In genomic region chr15:32542746-32543145, GRCm38 (mm10) we compare ENCODE assay signal across 24 mouse cellular contexts.
DNase-seq lines count a peak whose midpoint lies in the region; ATAC-seq and TF ChIP-seq lines count a peak whose summit lies in the region.
"Had no signal": no experiment of that assay in that cellular context is flagged by ENCODE, and none has a peak within 500 bp of the region (broad histone marks: within the 10 kb centered on the region; RNA-seq: fewer than 3 reads in every experiment).

No protein-coding gene starts in this region.

- no peaks in the 10 kb centered on the region for H3K36me3 ChIP-seq in kidney, adult 2 months (ENCODE audit: control insufficient read depth, insufficient read depth, low read length)
- H3K36me3 ChIP-seq in kidney, embryonic 15.5 days = no peaks in the 10 kb centered on the region
- H3K36me3 ChIP-seq: embryonic facial prominence, embryonic 10.5 days; embryonic facial prominence, embryonic 13.5 days; forebrain, embryonic 12.5 days; forebrain, embryonic 15.5 days; heart, embryonic 10.5 days; heart, embryonic 13.5 days; hindbrain, embryonic 12.5 days; hindbrain, embryonic 15.5 days had no signal

- no peak overlapping the region for H3K4me3 ChIP-seq in kidney, adult 2 months (ENCODE audit: insufficient read depth, low read depth, low read length)
- no peak overlapping the region for H3K4me3 ChIP-seq in kidney, embryonic 15.5 days (replicated peaks)
- H3K4me3 ChIP-seq: embryonic facial prominence, embryonic 10.5 days; embryonic facial prominence, embryonic 13.5 days; erythroblast, embryonic 14.5 days; forebrain, embryonic 12.5 days; forebrain, embryonic 15.5 days; heart, adult 2 months; heart, embryonic 10.5 days; heart, embryonic 13.5 days; hindbrain, embryonic 12.5 days; hindbrain, embryonic 15.5 days had no signal

- no peak overlapping the region for H3K4me2 ChIP-seq in kidney, embryonic 15.5 days
- H3K4me2 ChIP-seq: embryonic facial prominence, embryonic 13.5 days; forebrain, embryonic 12.5 days; forebrain, embryonic 15.5 days; heart, embryonic 13.5 days; hindbrain, embryonic 12.5 days; hindbrain, embryonic 15.5 days had no signal

- no peak overlapping the region for H3K27ac ChIP-seq in kidney, adult 2 months (ENCODE audit: insufficient read depth, low read depth, low read length)
- H3K27ac ChIP-seq in kidney, embryonic 15.5 days = no peak overlapping the region
- H3K27ac ChIP-seq: embryonic facial prominence, embryonic 10.5 days; embryonic facial prominence, embryonic 13.5 days; forebrain, embryonic 12.5 days; forebrain, embryonic 15.5 days; heart, adult 2 months; heart, embryonic 10.5 days; heart, embryonic 13.5 days; hindbrain, embryonic 12.5 days; hindbrain, embryonic 15.5 days had no signal

- no peak overlapping the region for H3K9ac ChIP-seq in kidney, embryonic 15.5 days
- H3K9ac ChIP-seq: embryonic facial prominence, embryonic 13.5 days; forebrain, embryonic 12.5 days; forebrain, embryonic 15.5 days; heart, embryonic 13.5 days; hindbrain, embryonic 12.5 days; hindbrain, embryonic 15.5 days had no signal

- H3K9me3 ChIP-seq in kidney, embryonic 15.5 days (replicated peaks) = no peaks in the 10 kb centered on the region
- H3K9me3 ChIP-seq: embryonic facial prominence, embryonic 10.5 days; embryonic facial prominence, embryonic 13.5 days; forebrain, embryonic 12.5 days; forebrain, embryonic 15.5 days; heart, embryonic 10.5 days; heart, embryonic 13.5 days; hindbrain, embryonic 12.5 days; hindbrain, embryonic 15.5 days had no signal

- DNase-seq in adrenal gland, adult (ENCODE audit: inconsistent age in 2 of 2, low spot score in 1 of 2) = peak; percentile 51 to 83
- DNase-seq in adrenal gland, postnatal 4 days (ENCODE audit: low spot score in 2 of 2) = no peak
- peak; percentile 27 for DNase-seq in kidney, adult 2 months
- DNase-seq in adrenal gland, postnatal 36 days = peak; percentile 20 to 44
- no peak for DNase-seq in gastrocnemius, postnatal 14 days
- DNase-seq: cerebellum, adult 11-12 months; cerebellum, adult 8-10 months; cerebellum, postnatal 36 days; embryo, embryonic 11 days; gastrocnemius, postnatal 36 days; heart, adult 2 months; heart, postnatal 14 days had no signal

- no peak for TF ChIP-seq CTCF in kidney, adult 2 months (conservative IDR thresholded peaks at IDR 0.05; ENCODE audit: insufficient read depth, insufficient read length, low read depth, low read length)

- no peak for ATAC-seq in kidney, embryonic 15.5 days (replicated peaks; ENCODE audit: low FRiP score)
- ATAC-seq: activated CD4-positive, CD25-positive, alpha-beta regulatory T cell, adult 4 months; forebrain, embryonic 15.5 days; intestine, postnatal 0 days had no signal

- no peak for TF ChIP-seq POLR2A in kidney, adult 2 months (IDR thresholded peaks at IDR 0.05; ENCODE audit: low read depth, low read length)

- intact Hi-C loops in gastrocnemius, postnatal 14 days (cut with DNase I; ENCODE audit: low total_unique reads) = no loop called here

- no peaks in the 10 kb centered on the region for H3K27me3 ChIP-seq in kidney, adult 2 months (replicated peaks; ENCODE audit: control insufficient read depth, insufficient read depth, low read length)
- H3K27me3 ChIP-seq in kidney, embryonic 15.5 days = no peaks in the 10 kb centered on the region
- H3K27me3 ChIP-seq: embryonic facial prominence, embryonic 13.5 days; forebrain, embryonic 12.5 days; forebrain, embryonic 15.5 days; heart, embryonic 13.5 days; hindbrain, embryonic 12.5 days; hindbrain, embryonic 15.5 days had no signal

- no peaks in the 10 kb centered on the region for H3K4me1 ChIP-seq in kidney, adult 2 months (ENCODE audit: control insufficient read depth, insufficient read depth, low read length)
- peaks cover 11% of the 10 kb centered on the region for H3K4me1 ChIP-seq in kidney, embryonic 15.5 days
- H3K4me1 ChIP-seq: embryonic facial prominence, embryonic 10.5 days; embryonic facial prominence, embryonic 13.5 days; forebrain, embryonic 12.5 days; forebrain, embryonic 15.5 days; heart, embryonic 10.5 days; heart, embryonic 13.5 days; hindbrain, embryonic 12.5 days; hindbrain, embryonic 15.5 days had no signal

- WGBS in kidney, adult 2 months = 56% methylated on average over 1 of the region's 1 CpGs
- 26% methylated on average over 1 of the region's 1 CpGs for WGBS in kidney, embryonic 15.5 days

Comparison
In these comparisons a context has a peak if more than half of its experiments do, and no peak if none do; other contexts are left out.
1. DNase-seq: peak in adrenal gland, adult (2 of 2), kidney, adult 2 months (single experiment) and adrenal gland, postnatal 36 days (2 of 2); none in adrenal gland, postnatal 4 days (0 of 2) and gastrocnemius, postnatal 14 days (single experiment).